Mouse (Mus musculus): ENCODE data around the gene Lzts3. TPM values are rescaled to one million over a fixed set of nuclear protein-coding genes. Genes with fewer than 3 reads are reported as not detected.

Gene Lzts3
- polyA plus RNA-seq, 1 experiment from 2014 or later: 1.7 TPM

GRCm38 (mm10) chr2:130632887-130633675, 9.5 kb downstream of the Lzts3 start:
- Histone ChIP-seq H3K4me3 (no peak overlapping the region), H3K9me3 (no peaks in the 10 kb centered on the region), H3K27ac (no peak overlapping the region), H3K27me3 (ENCODE audit: insufficient read depth, poor library complexity, severe bottlenecking) (peaks cover 53% of the 10 kb centered on the region), H3K36me3 (0 out of 2 replicates have a peak, but pooled peaks cover 3% of the 10 kb centered on the region), H3K4me1 (peaks cover 32% of the 10 kb centered on the region)
- DNase-seq (ENCODE audit: low spot score): no peak
- WGBS: 57% methylated on average over 5 of the region's 5 CpGs

GRCm38 (mm10) chr2:130632416-130632815, 10.2 kb downstream of the Lzts3 start:
- 68% methylated on average over 1 of the region's 1 CpGs for WGBS
- Histone ChIP-seq H3K27ac (no peak overlapping the region), H3K4me3 (no peak overlapping the region), H3K9me3 (no peaks in the 10 kb centered on the region), H3K27me3 (ENCODE audit: insufficient read depth, poor library complexity, severe bottlenecking) (peaks cover 46% of the 10 kb centered on the region), H3K4me1 (peaks cover 32% of the 10 kb centered on the region), H3K36me3 (peaks cover 9% of the 10 kb centered on the region)
- no peak for DNase-seq (ENCODE audit: low spot score)

GRCm38 (mm10) chr2:130629839-130630203, 12.8 kb downstream of the Lzts3 start, which contains the start of the genes Fastkd5 and Ubox5:
TSS of gene Fastkd5 (minus strand) at chr2:130630027.
TSS of gene Ubox5 (minus strand) at chr2:130630038.
- WGBS: under 1% methylated on average over 25 of the region's 25 CpGs

GRCm38 (mm10) chr2:130629080-130629838, 13.3 kb downstream of the Lzts3 start:
- Histone ChIP-seq H3K27ac (peak overlapping the region; percentile 95), H3K4me1 (peaks cover 11% of the 10 kb centered on the region; the same call in 1 of the 2 replicates), H3K27me3 (ENCODE audit: insufficient read depth, poor library complexity, severe bottlenecking) (peaks cover 15% of the 10 kb centered on the region), H3K4me3 (peak overlapping the region; percentile 99), H3K9me3 (no peaks in the 10 kb centered on the region), H3K36me3 (peaks cover 31% of the 10 kb centered on the region)
- 2% methylated on average over 37 of the region's 37 CpGs for WGBS
- DNase-seq (ENCODE audit: low spot score): peak; percentile 84

More at GRCm38 (mm10) chr2:130629839-130630203, 12.8 kb downstream of the Lzts3 start, which contains the start of the genes Fastkd5 and Ubox5:
- DNase-seq (ENCODE audit: low spot score): peak; percentile 93
- no peaks in the 10 kb centered on the region for H3K9me3 ChIP-seq
- peaks cover 16% of the 10 kb centered on the region for H3K4me1 ChIP-seq
- peaks cover 29% of the 10 kb centered on the region for H3K36me3 ChIP-seq
- peaks cover 20% of the 10 kb centered on the region for H3K27me3 ChIP-seq (ENCODE audit: insufficient read depth, poor library complexity, severe bottlenecking)
- peak within 1 kb of the TSS; percentile 99 for H3K4me3 ChIP-seq
- H3K27ac ChIP-seq: peak within 1 kb of the TSS; percentile 95

GRCm38 (mm10) chr2:130628424-130628823, 14.2 kb downstream of the Lzts3 start:
- Histone ChIP-seq H3K9me3 (no peaks in the 10 kb centered on the region), H3K4me1 (peaks cover 6% of the 10 kb centered on the region; the same call in 1 of the 2 replicates), H3K4me3 (peak overlapping the region; percentile 99), H3K27ac (no peak overlapping the region), H3K27me3 (ENCODE audit: insufficient read depth, poor library complexity, severe bottlenecking) (peaks cover 6% of the 10 kb centered on the region), H3K36me3 (peaks cover 34% of the 10 kb centered on the region)
- no peak for DNase-seq (ENCODE audit: low spot score)
- 51% methylated on average over 3 of the region's 3 CpGs for WGBS

- no peaks in the 10 kb centered on the region for H3K9me3 ChIP-seq
- H3K36me3 ChIP-seq: peaks cover 64% of the 10 kb centered on the region
- no peaks in the 10 kb centered on the region for H3K27me3 ChIP-seq (ENCODE audit: insufficient read depth, poor library complexity, severe bottlenecking)
- H3K27ac ChIP-seq: no peak overlapping the region
- no peak overlapping the region for H3K4me3 ChIP-seq
- no peak for DNase-seq (ENCODE audit: low spot score)
- WGBS: 87% methylated on average over 7 of the region's 7 CpGs
- no peaks in the 10 kb centered on the region for H3K4me1 ChIP-seq
Measured at GRCm38 (mm10) chr2:130618972-130619371, 23.6 kb downstream of the Lzts3 start.

GRCm38 (mm10) chr2:130613091-130613490, 29.5 kb downstream of the Lzts3 start:
- no peak for DNase-seq (ENCODE audit: low spot score)
- peaks cover 42% of the 10 kb centered on the region for H3K36me3 ChIP-seq
- no peak overlapping the region for H3K27ac ChIP-seq
- no peaks in the 10 kb centered on the region for H3K4me1 ChIP-seq
- WGBS: 61% methylated on average over 3 of the region's 3 CpGs
- no peak overlapping the region for H3K4me3 ChIP-seq
- H3K27me3 ChIP-seq (ENCODE audit: insufficient read depth, poor library complexity, severe bottlenecking): no peaks in the 10 kb centered on the region
- no peaks in the 10 kb centered on the region for H3K9me3 ChIP-seq

- peaks cover 62% of the 10 kb centered on the region for H3K36me3 ChIP-seq
- WGBS: 85% methylated on average over 4 of the region's 4 CpGs
- H3K27ac ChIP-seq: no peak overlapping the region
Measured at GRCm38 (mm10) chr2:130602195-130602594, 40.4 kb downstream of the Lzts3 start.

GRCm38 (mm10) chr2:130598399-130598798, 44.2 kb downstream of the Lzts3 start:
- 50% methylated on average over 3 of the region's 3 CpGs for WGBS
- Histone ChIP-seq H3K4me1 (peaks cover 9% of the 10 kb centered on the region), H3K27me3 (ENCODE audit: insufficient read depth, poor library complexity, severe bottlenecking) (no peaks in the 10 kb centered on the region), H3K36me3 (peaks cover 85% of the 10 kb centered on the region), H3K9me3 (no peaks in the 10 kb centered on the region), H3K27ac (no peak overlapping the region), H3K4me3 (no peak overlapping the region)
- DNase-seq (ENCODE audit: low spot score): no peak

More at GRCm38 (mm10) chr2:130602195-130602594, 40.4 kb downstream of the Lzts3 start:
- no peaks in the 10 kb centered on the region for H3K27me3 ChIP-seq (ENCODE audit: insufficient read depth, poor library complexity, severe bottlenecking)
- no peaks in the 10 kb centered on the region for H3K4me1 ChIP-seq
- DNase-seq (ENCODE audit: low spot score): no peak
- no peak overlapping the region for H3K4me3 ChIP-seq
- H3K9me3 ChIP-seq: no peaks in the 10 kb centered on the region

GRCm38 (mm10) chr2:130597601-130598010, 45.0 kb downstream of the Lzts3 start:
- H3K4me1 ChIP-seq: peaks cover 9% of the 10 kb centered on the region
- peaks cover 77% of the 10 kb centered on the region for H3K36me3 ChIP-seq
- H3K27ac ChIP-seq: no peak overlapping the region
- WGBS: 19% methylated on average over 1 of the region's 1 CpGs
- no peaks in the 10 kb centered on the region for H3K9me3 ChIP-seq
- DNase-seq (ENCODE audit: low spot score): peak; percentile 74
- no peak overlapping the region for H3K4me3 ChIP-seq
- no peaks in the 10 kb centered on the region for H3K27me3 ChIP-seq (ENCODE audit: insufficient read depth, poor library complexity, severe bottlenecking)

- H3K9me3 ChIP-seq: no peaks in the 10 kb centered on the region
- 67% methylated on average over 1 of the region's 1 CpGs for WGBS
- H3K27ac ChIP-seq: no peak overlapping the region
- peaks cover 78% of the 10 kb centered on the region for H3K36me3 ChIP-seq
- no peaks in the 10 kb centered on the region for H3K27me3 ChIP-seq (ENCODE audit: insufficient read depth, poor library complexity, severe bottlenecking)
- no peak for DNase-seq (ENCODE audit: low spot score)
- H3K4me1 ChIP-seq: peaks cover 9% of the 10 kb centered on the region
- no peak overlapping the region for H3K4me3 ChIP-seq
Measured at GRCm38 (mm10) chr2:130595596-130595995, 47.0 kb downstream of the Lzts3 start.

- H3K4me3 ChIP-seq: no peak overlapping the region
- no peak overlapping the region for H3K27ac ChIP-seq
- peaks cover 4% of the 10 kb centered on the region; the same call in 1 of the 2 replicates for H3K27me3 ChIP-seq (ENCODE audit: insufficient read depth, poor library complexity, severe bottlenecking)
- 83% methylated on average over 2 of the region's 2 CpGs for WGBS
- H3K9me3 ChIP-seq: no peaks in the 10 kb centered on the region
- H3K4me1 ChIP-seq: peaks cover 11% of the 10 kb centered on the region
- peaks cover 44% of the 10 kb centered on the region for H3K36me3 ChIP-seq
- DNase-seq (ENCODE audit: low spot score): no peak
Measured at GRCm38 (mm10) chr2:130591016-130591415, 51.6 kb downstream of the Lzts3 start.

- 90% methylated on average over 2 of the region's 2 CpGs for WGBS
- Histone ChIP-seq H3K9me3 (no peaks in the 10 kb centered on the region), H3K36me3 (peaks cover 33% of the 10 kb centered on the region), H3K27me3 (ENCODE audit: insufficient read depth, poor library complexity, severe bottlenecking) (peaks cover 4% of the 10 kb centered on the region; the same call in 1 of the 2 replicates), H3K27ac (no peak overlapping the region), H3K4me3 (no peak overlapping the region), H3K4me1 (0 out of 2 replicates have a peak, but pooled peaks cover 4% of the 10 kb centered on the region)
- no peak for DNase-seq (ENCODE audit: low spot score)
Measured at GRCm38 (mm10) chr2:130589761-130590160, 52.8 kb downstream of the Lzts3 start.
